Mouse (Mus musculus) hindbrain, postnatal 0 days (tissue): ENCODE measurements around the gene Tns3. TPM values are rescaled to one million over a fixed set of nuclear protein-coding genes. Genes with fewer than 3 reads are reported as not detected.

Experiments
- ATAC-seq: fragments of 200-750 bp; cut with Nextera tagmentation; 2 replicates; pipeline ENCODE4 v1.8.0; 2017; ENCODE audit warnings: mild to moderate bottlenecking, moderate TSS enrichment, moderate library complexity
- DNase-seq: peaks from one replicate; pipeline ENCODE4 v3.0.0-alpha.2; 2015; ENCODE audit warnings: low spot score
- H3K27ac ChIP-seq: fragments of 300-500 bp; sonication (generic); 2 replicates; pipeline ENCODE4 v1.5.1; 2014; ENCODE audit warnings: mild to moderate bottlenecking
- H3K27me3 ChIP-seq: fragments of 300-500 bp; sonication (generic); 2 replicates; pipeline ENCODE4 v1.6.1; 2014; ENCODE audit warnings: low read length, mixed read lengths; ENCODE audit not compliant: insufficient read depth
- H3K36me3 ChIP-seq: fragments of 300-500 bp; sonication (generic); 2 replicates; pipeline ENCODE4 v1.6.1; 2014; ENCODE audit warnings: low read length, mixed read lengths; ENCODE audit not compliant: insufficient read depth
- H3K4me1 ChIP-seq: fragments of 300-500 bp; sonication (generic); 2 replicates; pipeline ENCODE4 v1.6.1; 2014; ENCODE audit warnings: antibody characterized with exemption, low read length, mixed read lengths; ENCODE audit not compliant: insufficient read depth
- H3K4me2 ChIP-seq: fragments of 300-500 bp; sonication (generic); 2 replicates; pipeline ENCODE4 v1.6.1; 2014; ENCODE audit warnings: low read depth, mild to moderate bottlenecking, low read length, moderate library complexity, mixed read lengths
- H3K4me3 ChIP-seq: fragments of 300-500 bp; sonication (generic); 2 replicates; pipeline ENCODE4 v1.5.1; 2014; ENCODE audit warnings: low read length
- H3K9ac ChIP-seq: fragments of 300-500 bp; sonication (generic); replicated peaks from 2 replicates; pipeline ENCODE4 v1.6.1; 2014; ENCODE audit warnings: mild to moderate bottlenecking, low read length, moderate library complexity, mixed read lengths
- H3K9me3 ChIP-seq: fragments of 300-500 bp; sonication (generic); 2 replicates; pipeline ENCODE4 v1.6.1; 2016; ENCODE audit warnings: low read length, mixed read lengths
- CTCF ChIP-seq: IDR thresholded peaks from 2 replicates; pipeline ENCODE4 v1.5.1; 2016; ENCODE audit warnings: antibody characterized with exemption, control low read depth, low read depth
- WGBS: fragments of 180-500 bp; shearing (Covaris S2); extraction: QIAGEN DNeasy Blood & Tissue Kit; methylation state at CpG from one replicate; pipeline ENCODE4 v1.1.7; 2014; 5-methylcytosine and 5-hydroxymethylcytosine counted together
- polyA plus RNA-seq: library from polyadenylated mRNA; unstranded; fragments of >200 nt; fragmentation: Nextera tagmentation; extraction: Ambion mirVana; gene quantifications from 2 replicates; pipeline ENCODE4 v1.2.1, GENCODE M21; 2015
- total RNA-seq: library from RNA; depleted of rRNA; stranded (reverse); fragments of >200 nt; gene quantifications from 2 replicates; pipeline ENCODE4 v1.2.3, GENCODE M21; 2014

The Tns3 gene
- total and polyA plus RNA-seq, 2 experiments from 2014 or later, result 8.2 to 63.6 TPM

DNA sequence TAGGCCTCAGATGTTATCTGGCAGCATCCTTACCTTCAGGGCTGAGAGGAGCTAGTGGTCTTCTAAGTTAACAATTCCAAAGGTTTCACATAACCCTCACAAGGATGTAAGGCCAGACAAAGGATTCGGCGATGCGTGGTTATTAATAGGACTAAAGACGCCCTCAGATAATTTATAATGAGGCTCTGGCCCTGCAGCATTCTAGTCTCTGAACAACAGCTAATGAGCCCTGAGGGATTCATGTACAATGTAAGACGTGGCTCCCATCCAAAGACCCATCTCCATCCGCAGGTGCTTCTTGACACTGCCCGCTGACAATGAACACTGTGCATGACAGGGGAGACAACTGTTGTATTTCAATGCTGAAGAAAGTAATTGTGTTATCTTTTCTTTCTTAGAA lies 263.0 kb downstream of the Tns3 start:
- DNase-seq, result no peak
- no peak for ATAC-seq

DNA sequence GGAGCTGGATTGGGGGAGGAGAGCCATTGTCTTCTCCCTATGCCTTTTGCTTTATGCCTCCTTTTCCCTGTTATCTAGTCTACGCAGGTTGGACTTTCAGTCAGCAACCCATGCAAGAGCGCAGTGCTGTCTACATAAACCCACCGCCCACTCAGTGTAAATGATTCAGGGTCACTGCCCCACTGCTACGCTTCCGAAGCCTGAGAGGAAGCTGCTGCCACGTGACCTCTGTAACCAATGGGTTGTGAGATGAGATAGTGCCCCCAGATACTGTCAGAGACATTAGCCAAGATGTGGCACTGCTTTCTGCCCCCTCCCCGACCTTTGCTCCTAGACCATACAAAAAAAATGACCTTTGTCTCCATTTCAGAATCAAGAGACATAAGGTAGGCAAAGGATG lies 268.0 kb downstream of the Tns3 start:
- H3K4me2 ChIP-seq, result no peak overlapping the region
- H3K27me3 ChIP-seq, result no peaks in the 10 kb centered on the region
- TF ChIP-seq CTCF, result no peak
- WGBS, result 85% methylated on average over 7 of the region's 7 CpGs
- H3K9me3 ChIP-seq, result no peaks in the 10 kb centered on the region
- DNase-seq (no peak), ATAC-seq (no peak)
- H3K36me3 ChIP-seq, result no peaks in the 10 kb centered on the region
- no peak overlapping the region for H3K9ac ChIP-seq
- no peaks in the 10 kb centered on the region for H3K4me1 ChIP-seq
- no peak overlapping the region for H3K27ac ChIP-seq
- H3K4me3 ChIP-seq, result no peak overlapping the region

More for the DNA sequence above, 263.0 kb downstream of the Tns3 start:
- Histone ChIP-seq H3K9me3 (no peaks in the 10 kb centered on the region), H3K27ac (no peak overlapping the region), H3K9ac (no peak overlapping the region), H3K4me2 (no peak overlapping the region), H3K4me1 (no peaks in the 10 kb centered on the region), H3K27me3 (no peaks in the 10 kb centered on the region), H3K36me3 (no peaks in the 10 kb centered on the region), H3K4me3 (no peak overlapping the region)
- 55% methylated on average over 7 of the region's 7 CpGs for WGBS
- no peak for TF ChIP-seq CTCF

DNA sequence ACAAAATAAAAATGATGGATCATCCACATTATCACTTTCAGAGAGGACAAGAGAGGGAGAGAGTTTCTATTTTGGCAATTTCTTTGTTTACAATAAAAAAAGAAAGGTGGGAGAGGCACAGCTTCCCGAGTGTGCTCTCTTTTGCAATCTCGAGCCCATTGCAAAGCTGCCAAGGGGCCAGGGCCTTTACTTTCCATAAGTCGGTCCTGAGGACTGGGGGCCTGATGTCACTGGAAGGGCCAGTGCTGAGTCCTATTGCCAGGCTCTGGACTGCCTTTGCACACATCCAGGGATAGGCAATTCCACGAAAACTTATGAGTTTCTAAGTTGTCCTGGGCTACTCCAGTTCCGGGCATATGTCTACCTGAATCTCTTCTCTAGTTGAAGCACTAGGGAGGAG lies 272.8 kb downstream of the Tns3 start:
- 81% methylated on average over 5 of the region's 5 CpGs for WGBS
- ATAC-seq, result no peak

GRCm38 (mm10) chr11:8385891-8386405 lies 278.4 kb downstream of the Tns3 start:
- no peak overlapping the region for H3K27ac ChIP-seq
- ATAC-seq (no peak), DNase-seq (no peak)
- 77% methylated on average over 7 of the region's 7 CpGs for WGBS
- H3K4me1 ChIP-seq, result no peaks in the 10 kb centered on the region
- no peaks in the 10 kb centered on the region for H3K36me3 ChIP-seq
- no peaks in the 10 kb centered on the region for H3K9me3 ChIP-seq
- H3K9ac ChIP-seq, result no peak overlapping the region
- H3K27me3 ChIP-seq, result no peaks in the 10 kb centered on the region
- H3K4me3 ChIP-seq, result no peak overlapping the region
- TF ChIP-seq CTCF, result no peak
- H3K4me2 ChIP-seq, result no peak overlapping the region

More for the DNA sequence above, 272.8 kb downstream of the Tns3 start:
- no peak for TF ChIP-seq CTCF
- H3K27me3 ChIP-seq, result no peaks in the 10 kb centered on the region
- no peak overlapping the region for H3K27ac ChIP-seq
- no peak overlapping the region for H3K4me3 ChIP-seq
- H3K36me3 ChIP-seq, result no peaks in the 10 kb centered on the region
- no peak overlapping the region for H3K9ac ChIP-seq
- no peaks in the 10 kb centered on the region for H3K4me1 ChIP-seq
- DNase-seq, result no peak
- no peaks in the 10 kb centered on the region for H3K9me3 ChIP-seq
- H3K4me2 ChIP-seq, result no peak overlapping the region
